ENCODE assay signal across 28 mouse cellular contexts in the genomic region with DNA sequence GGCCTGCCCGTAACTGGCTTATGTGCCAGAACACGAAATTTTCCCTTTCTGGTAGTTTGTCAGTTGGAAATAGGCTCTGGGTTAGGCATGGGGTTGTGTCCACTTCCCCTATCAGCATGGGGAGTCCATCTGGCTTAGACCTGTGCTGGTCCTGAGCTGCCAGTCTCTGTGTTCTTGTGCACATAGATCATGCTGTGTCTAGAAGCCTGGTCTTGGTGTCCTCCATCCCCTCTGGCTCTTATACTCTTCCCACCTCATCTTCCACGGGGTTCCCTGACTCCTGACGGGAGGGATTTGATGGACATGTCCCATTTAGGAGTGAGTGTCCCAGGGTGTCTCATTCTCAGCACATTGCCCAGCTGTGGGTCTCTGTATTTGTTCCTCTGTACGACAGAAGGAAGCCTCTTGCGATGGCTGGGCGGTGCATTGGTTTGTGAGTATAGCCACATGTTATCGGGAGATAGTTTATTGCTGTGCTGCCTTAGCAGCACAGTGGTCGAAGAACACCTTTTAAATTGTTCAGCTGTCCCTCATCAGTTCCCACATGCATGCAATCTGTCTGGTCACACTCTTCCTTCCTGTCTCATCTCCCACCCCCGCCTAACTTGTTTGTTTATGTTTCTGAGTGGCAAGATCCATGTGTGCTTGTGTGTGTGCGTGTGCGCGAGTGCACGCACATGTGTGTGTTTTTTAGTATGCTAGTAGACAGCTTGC.
DNase-seq lines count a peak whose midpoint lies in the region; ATAC-seq lines count a peak whose summit lies in the region.
"Had no signal": no experiment of that assay in that cellular context is flagged by ENCODE, and none has a peak within 500 bp of the region (broad histone marks: within the 10 kb centered on the region; RNA-seq: fewer than 3 reads in every experiment).

No protein-coding gene starts in this region.

- no peak overlapping the region for H3K27ac ChIP-seq in kidney, embryonic 14.5 days (ENCODE audit: low read depth, low read length)
- peak overlapping the region; percentile 27; the same call in 1 of the 2 replicates for H3K27ac ChIP-seq in lung, embryonic 16.5 days (ENCODE audit: low read length)
- H3K27ac ChIP-seq: embryonic facial prominence, embryonic 10.5 days; embryonic facial prominence, embryonic 13.5 days; forebrain, embryonic 12.5 days; forebrain, embryonic 15.5 days; heart, adult 2 months; hindbrain, embryonic 12.5 days; hindbrain, embryonic 15.5 days had no signal

- H3K9me3 ChIP-seq in kidney, embryonic 14.5 days (ENCODE audit: control insufficient read depth, low read length), result no peaks in the 10 kb centered on the region
- H3K9me3 ChIP-seq in lung, embryonic 16.5 days (ENCODE audit: control insufficient read depth, low read length), result no peaks in the 10 kb centered on the region
- H3K9me3 ChIP-seq: embryonic facial prominence, embryonic 10.5 days; embryonic facial prominence, embryonic 13.5 days; forebrain, embryonic 12.5 days; forebrain, embryonic 15.5 days; G1E; hindbrain, embryonic 12.5 days; hindbrain, embryonic 15.5 days had no signal

- peak; percentile 14 to 49 for DNase-seq in kidney, postnatal 36 days
- no peak for DNase-seq in lung, postnatal 4 days
- DNase-seq in lung, postnatal 10 days, result peak; percentile 25
- DNase-seq in retina, embryonic 14.5 days (ENCODE audit: low spot score), result no peak
- no peak for DNase-seq in c-Kit-positive CD71-positive TER-119-positive erythroid progenitor cells, embryonic 14.5 days (ENCODE audit: low spot score)
- DNase-seq: adrenal gland, postnatal 10 days; adrenal gland, postnatal 36 days; B cell, adult 2 months; cerebellum, adult 11-12 months; cerebellum, adult 8-10 months; cerebellum, postnatal 10 days; cerebellum, postnatal 36 days; embryo, embryonic 11 days; gastrocnemius, postnatal 25 days; heart, adult 2 months had no signal

- no peaks in the 10 kb centered on the region for H3K36me3 ChIP-seq in kidney, embryonic 14.5 days (ENCODE audit: control insufficient read depth, insufficient read depth, low read length)
- H3K36me3 ChIP-seq in lung, embryonic 16.5 days (ENCODE audit: control insufficient read depth, insufficient read depth, low read length), result no peaks in the 10 kb centered on the region
- H3K36me3 ChIP-seq: embryonic facial prominence, embryonic 10.5 days; embryonic facial prominence, embryonic 13.5 days; forebrain, embryonic 12.5 days; forebrain, embryonic 15.5 days; G1E; hindbrain, embryonic 12.5 days; hindbrain, embryonic 15.5 days had no signal

- H3K4me2 ChIP-seq in kidney, embryonic 14.5 days (replicated peaks; ENCODE audit: low read depth, low read length), result no peak overlapping the region
- H3K4me2 ChIP-seq in lung, embryonic 16.5 days (ENCODE audit: low read depth, low read length), result no peak overlapping the region
- H3K4me2 ChIP-seq: embryonic facial prominence, embryonic 13.5 days; forebrain, embryonic 12.5 days; forebrain, embryonic 15.5 days; heart, embryonic 11.5 days; hindbrain, embryonic 12.5 days; hindbrain, embryonic 15.5 days had no signal

- WGBS in kidney, embryonic 14.5 days, result 77% methylated on average over 14 of the region's 14 CpGs
- WGBS in lung, embryonic 16.5 days, result 47% methylated on average over 14 of the region's 14 CpGs

- no peaks in the 10 kb centered on the region for H3K27me3 ChIP-seq in kidney, embryonic 14.5 days (ENCODE audit: control insufficient read depth, insufficient read depth, low read length)
- no peaks in the 10 kb centered on the region for H3K27me3 ChIP-seq in lung, embryonic 16.5 days (ENCODE audit: control insufficient read depth, insufficient read depth, low read depth, low read length)
- H3K27me3 ChIP-seq: CH12.LX; embryonic facial prominence, embryonic 13.5 days; forebrain, embryonic 12.5 days; forebrain, embryonic 15.5 days; hindbrain, embryonic 12.5 days; hindbrain, embryonic 15.5 days; Patski had no signal

- no peaks in the 10 kb centered on the region for H3K4me1 ChIP-seq in kidney, embryonic 14.5 days (ENCODE audit: control insufficient read depth, insufficient read depth, low read length)
- H3K4me1 ChIP-seq in lung, embryonic 16.5 days (replicated peaks; ENCODE audit: control insufficient read depth, insufficient read depth, low read length), result peaks cover 4% of the 10 kb centered on the region; the same call in 1 of the 2 replicates
- H3K4me1 ChIP-seq: embryonic facial prominence, embryonic 13.5 days; forebrain, embryonic 15.5 days; hindbrain, embryonic 12.5 days; hindbrain, embryonic 15.5 days had no signal

- ATAC-seq in kidney, embryonic 14.5 days (ENCODE audit: low FRiP score, low TSS enrichment), result no peak
- peak; percentile 90 for ATAC-seq in lung, embryonic 16.5 days (ENCODE audit: low read depth)
- ATAC-seq: forebrain, embryonic 15.5 days; Patski had no signal

- H3K4me3 ChIP-seq in kidney, embryonic 14.5 days (ENCODE audit: low read length), result no peak overlapping the region
- H3K4me3 ChIP-seq in lung, embryonic 16.5 days (ENCODE audit: low read length), result no peak overlapping the region
- H3K4me3 ChIP-seq: embryonic facial prominence, embryonic 10.5 days; embryonic facial prominence, embryonic 13.5 days; erythroblast, embryonic 14.5 days; forebrain, embryonic 12.5 days; forebrain, embryonic 15.5 days; heart, adult 2 months; hindbrain, embryonic 12.5 days; hindbrain, embryonic 15.5 days had no signal

- no peak overlapping the region for H3K9ac ChIP-seq in kidney, embryonic 14.5 days (ENCODE audit: low read depth, low read length)
- no peak overlapping the region for H3K9ac ChIP-seq in lung, embryonic 16.5 days (ENCODE audit: low read length)
- H3K9ac ChIP-seq: embryonic facial prominence, embryonic 13.5 days; forebrain, embryonic 12.5 days; forebrain, embryonic 15.5 days; hindbrain, embryonic 12.5 days; hindbrain, embryonic 15.5 days had no signal

Comparison
In these comparisons a context has a peak if more than half of its experiments do, and no peak if none do; other contexts are left out.
1. DNase-seq: peak in kidney, postnatal 36 days (2 of 2) and lung, postnatal 10 days (single experiment); none in lung, postnatal 4 days (0 of 2), retina, embryonic 14.5 days (single experiment) and c-Kit-positive CD71-positive TER-119-positive erythroid progenitor cells, embryonic 14.5 days (single experiment).